Mouse (Mus musculus): Measurements from ENCODE around the gene Cwh43.

- TF ChIP-seq GATA1 (IDR thresholded peaks at IDR 0.05; ENCODE audit: borderline replicate concordance, low read length) (no peak), FLI1 (IDR thresholded peaks at IDR 0.05; ENCODE audit: low read length) (no peak)
Observed at GRCm38 (mm10) chr5:73381510-73381909, 24.4 kb upstream of the Cwh43 start.

Data from megakaryocyte, embryonic 14.5 days (primary cell).